Mouse (Mus musculus): ENCODE measurements around the gene Slc25a17.

Gene Slc25a17

GRCm38 (mm10) chr15:81360345-81361021 is at the start of gene Slc25a17:
Gene Slc25a17 (minus strand): TSS chr15:81360812.
- in situ Hi-C loops (cut with MboI; ENCODE audit: unreplicated experiment in 2 of 2), result loop anchor here (5.0 to 25.0 kb wide), 2 partner anchors 37 to 1098 kb away; partner anchors contain the start of genes Atf4 (in 1 of the 2) and Rps19bp1 (in 1 of the 2)

GRCm38 (mm10) chr15:81408199-81408598 is 47.6 kb upstream of the Slc25a17 start, which contains the start of gene Dnajb7:
Gene Dnajb7 (minus strand): TSS chr15:81408299.
- in situ Hi-C loops (cut with MboI; ENCODE audit: unreplicated experiment in 2 of 2), result no loop called here

- in situ Hi-C loops (cut with MboI; ENCODE audit: unreplicated experiment in 2 of 2), result no loop called here
These were observed 44.4 kb upstream of the Slc25a17 start for GRCm38 (mm10) chr15:81405008-81405407.

DNA sequence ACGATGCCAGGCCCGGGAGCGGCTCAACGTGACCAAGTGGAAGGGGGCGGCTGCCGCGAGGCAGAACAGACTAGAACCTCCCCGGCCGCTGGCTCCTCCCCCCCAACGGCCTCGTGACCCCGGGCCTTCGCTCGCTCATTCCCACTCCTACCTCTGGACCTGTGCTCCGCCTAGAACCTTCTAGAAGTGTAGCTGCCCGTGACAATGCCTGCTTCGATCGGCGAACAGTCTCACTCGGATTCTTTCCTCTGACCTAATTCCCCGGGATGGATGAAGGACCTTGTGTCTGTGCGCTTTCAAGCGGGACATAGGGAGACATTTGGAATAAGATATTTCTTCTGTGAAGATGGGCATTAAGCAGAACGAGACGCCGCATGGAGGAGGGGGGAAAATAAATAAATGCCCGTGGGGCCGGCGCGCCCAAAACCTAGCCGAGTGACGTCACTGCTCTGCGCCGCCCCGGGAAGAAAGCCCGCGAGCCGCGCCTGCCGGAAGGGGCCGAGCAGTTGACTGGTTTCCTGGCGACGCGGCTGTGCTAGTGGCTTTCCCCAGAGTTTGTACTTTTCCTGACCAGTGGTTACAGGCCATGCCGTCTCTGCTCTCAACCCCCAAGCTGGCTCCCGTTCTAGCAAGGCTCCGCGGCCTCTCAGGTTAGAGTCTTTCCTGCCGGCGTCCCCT is 39.2 kb upstream of the Slc25a17 start, which contains the start of the genes St13 and Xpnpep3:
Gene St13 (minus strand): TSS at position 440 of the 678 bp plus-strand sequence.
Gene Xpnpep3 (plus strand): TSS at position 501 of the 678 bp plus-strand sequence.
- in situ Hi-C loops (cut with MboI; ENCODE audit: unreplicated experiment in 2 of 2), result loop anchor here in 1 of 2 experiments (5.0 kb wide), 1 partner anchor 37 kb away; the partner anchor contains the start of gene Slc25a17

- in situ Hi-C loops (cut with MboI; ENCODE audit: unreplicated experiment in 2 of 2), result loop anchor here in 1 of 2 experiments (5.0 kb wide), 1 partner anchor 37 kb away; the partner anchor contains the start of gene Slc25a17
These were observed 38.7 kb upstream of the Slc25a17 start for GRCm38 (mm10) chr15:81399297-81399637.

DNA sequence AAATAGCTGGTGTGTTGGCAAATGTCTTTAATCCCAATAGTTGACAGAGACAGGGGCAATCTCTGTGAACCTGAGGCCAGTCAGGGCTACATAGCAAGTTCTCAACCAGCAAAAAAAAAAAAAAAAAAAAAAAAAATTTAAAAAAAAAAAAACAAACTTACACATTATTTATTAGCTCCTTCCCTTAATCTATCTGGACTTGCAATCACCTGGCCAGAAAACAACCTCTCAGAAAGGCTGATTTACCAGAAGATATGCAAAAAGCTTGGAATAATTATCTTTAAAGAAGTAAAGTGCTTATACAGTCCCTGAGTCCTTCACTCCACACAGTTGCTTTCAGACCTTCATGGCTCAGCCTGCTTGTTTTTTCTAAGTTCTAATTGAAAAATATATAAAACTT is 37.6 kb upstream of the Slc25a17 start:
- in situ Hi-C loops (cut with MboI; ENCODE audit: unreplicated experiment in 2 of 2), result loop anchor here in 1 of 2 experiments (5.0 kb wide), 1 partner anchor 36 kb away; the partner anchor contains the start of gene Slc25a17

DNA sequence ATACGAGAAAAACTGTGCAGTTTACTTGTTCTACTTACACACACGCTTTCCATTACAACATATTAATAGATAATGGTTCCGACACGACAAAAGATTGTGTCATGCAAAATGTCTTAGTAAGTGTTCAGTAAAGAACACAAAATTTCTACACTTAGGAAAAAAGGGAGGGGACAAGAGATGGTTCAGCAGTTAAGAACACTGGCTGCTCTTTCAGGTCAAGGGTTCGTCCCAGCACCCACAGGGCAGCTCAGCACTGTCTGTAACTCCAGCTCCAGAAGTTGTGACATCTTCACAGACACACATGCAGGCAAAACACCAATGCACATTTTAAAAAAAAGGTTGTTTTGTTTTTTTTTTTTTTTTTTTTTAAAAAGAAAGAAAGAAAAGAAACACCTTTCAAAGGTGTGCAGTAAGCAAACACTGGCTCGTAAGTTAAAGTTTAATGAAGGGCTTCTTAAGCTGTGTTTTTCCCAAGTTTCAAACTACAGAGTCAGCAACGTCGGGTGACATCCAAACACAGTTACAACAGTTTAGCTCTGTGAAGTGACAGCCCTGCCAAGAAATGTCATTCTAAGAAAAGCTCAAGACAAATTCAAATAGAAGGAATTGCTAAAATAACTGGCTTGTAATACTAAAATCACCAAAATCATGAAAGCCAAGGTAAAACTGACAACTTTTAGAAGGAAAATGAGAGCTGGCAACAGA is 33.8 kb upstream of the Slc25a17 start:
- in situ Hi-C loops (cut with MboI; ENCODE audit: unreplicated experiment in 2 of 2), result no loop called here

DNA sequence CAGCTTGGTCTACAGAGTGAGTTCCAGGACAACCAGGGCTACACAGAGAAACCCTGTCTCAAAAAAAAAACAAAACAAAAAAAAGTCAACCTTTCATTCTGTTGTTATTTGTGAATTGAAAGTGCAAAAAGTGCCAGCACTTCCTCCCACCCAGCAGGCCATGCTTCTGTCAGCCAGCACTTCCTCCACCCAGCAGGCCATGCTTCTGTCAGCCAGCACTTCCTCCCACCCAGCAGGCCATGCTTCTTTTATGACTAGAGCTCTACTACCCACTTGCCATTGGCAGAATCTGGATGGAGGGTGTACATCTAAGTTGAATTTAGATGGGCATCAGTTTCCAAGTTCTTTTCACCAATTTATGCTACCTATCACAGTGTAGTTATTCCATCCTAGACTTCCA is 32.4 kb upstream of the Slc25a17 start:
- in situ Hi-C loops (cut with MboI; ENCODE audit: unreplicated experiment in 2 of 2), result no loop called here

GRCm38 (mm10) chr15:81386327-81386726 is 25.7 kb upstream of the Slc25a17 start:
- in situ Hi-C loops (cut with MboI; ENCODE audit: unreplicated experiment in 2 of 2), result no loop called here

DNA sequence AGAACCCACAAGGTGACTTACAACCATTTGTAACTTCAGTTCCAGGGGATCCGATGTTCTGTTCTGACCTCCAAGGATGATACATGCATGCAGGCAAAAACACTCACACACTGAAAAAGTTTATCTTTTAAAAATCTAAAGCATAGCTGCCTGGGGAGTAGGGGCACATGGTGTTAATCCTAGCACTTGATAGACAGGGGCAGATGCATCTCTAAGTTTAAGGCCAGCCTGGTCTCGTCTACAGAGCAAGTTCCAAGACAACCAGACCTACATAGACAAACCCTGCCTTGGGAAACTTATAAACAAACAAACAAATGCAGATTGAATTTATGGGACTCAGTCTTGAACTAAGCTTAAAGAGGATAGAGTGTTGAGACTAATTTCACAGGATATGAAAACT is 18.2 kb upstream of the Slc25a17 start:
- in situ Hi-C loops (cut with MboI; ENCODE audit: unreplicated experiment in 2 of 2), result no loop called here

DNA sequence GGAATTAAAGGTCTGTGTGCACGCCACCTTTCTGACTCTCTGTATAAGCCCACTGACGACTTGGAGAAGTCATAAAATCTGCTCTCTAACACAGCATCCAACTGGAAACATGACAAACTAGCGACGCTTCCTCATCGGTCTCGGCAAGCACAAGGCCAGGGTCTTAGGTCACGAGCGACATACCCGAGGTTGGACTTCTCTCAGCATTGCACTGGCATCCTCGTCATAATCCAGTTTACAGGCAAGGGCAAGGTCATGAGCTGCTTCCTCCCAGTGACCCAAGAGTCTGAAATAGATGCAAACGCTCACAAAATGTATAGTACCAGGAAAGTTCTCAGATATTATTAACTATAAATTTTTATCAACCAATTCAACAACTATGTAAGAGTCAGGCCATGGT is 14.0 kb upstream of the Slc25a17 start:
- in situ Hi-C loops (cut with MboI; ENCODE audit: unreplicated experiment in 2 of 2), result loop anchor here in 1 of 2 experiments (25.0 kb wide), 1 partner anchor 1112 kb away; the partner anchor contains the start of genes Atf4 and Rps19bp1

DNA sequence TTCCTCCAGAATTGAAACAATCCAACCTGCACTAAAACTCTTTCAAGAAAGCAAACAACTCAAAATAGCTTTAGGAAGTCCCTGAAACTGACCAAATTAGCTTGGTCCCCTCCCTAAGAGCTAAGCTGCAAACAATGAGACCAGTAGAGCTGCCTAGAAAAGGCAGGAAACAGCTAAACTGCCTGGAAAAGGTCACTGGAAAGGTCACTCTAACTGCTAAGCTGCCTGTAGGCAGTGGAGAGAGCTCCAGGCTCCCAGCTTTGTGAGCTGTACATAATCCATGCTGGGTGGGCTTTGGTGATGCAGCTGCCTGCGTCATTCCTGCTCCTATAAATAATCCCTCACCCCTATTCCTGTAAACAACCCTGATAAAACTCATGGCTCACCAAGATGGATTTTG is 9.7 kb upstream of the Slc25a17 start:
- in situ Hi-C loops (cut with MboI; ENCODE audit: unreplicated experiment in 2 of 2), result loop anchor here in 1 of 2 experiments (25.0 kb wide), 1 partner anchor 1108 kb away; the partner anchor contains the start of genes Atf4 and Rps19bp1

DNA sequence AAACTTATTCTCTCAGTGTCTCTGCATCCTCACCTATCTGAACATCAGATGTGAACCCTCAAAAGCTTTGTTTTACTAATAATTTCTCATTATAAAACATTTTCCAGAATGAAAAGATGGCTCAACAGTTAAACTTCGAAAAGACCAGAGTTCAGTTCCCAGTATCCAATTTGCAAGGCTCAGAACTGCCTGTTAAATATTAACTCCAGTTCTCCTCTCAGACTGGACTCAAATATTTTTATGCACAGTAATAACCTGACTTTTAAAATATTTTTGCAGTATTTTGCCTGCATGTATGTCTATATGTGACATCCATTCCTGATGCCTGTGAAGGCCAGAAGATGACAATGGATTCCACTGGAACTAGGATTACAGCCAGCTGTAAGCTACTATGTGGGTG is 8.0 kb upstream of the Slc25a17 start:
- in situ Hi-C loops (cut with MboI; ENCODE audit: unreplicated experiment in 2 of 2), result loop anchor here in 1 of 2 experiments (5.0 to 25.0 kb wide), 2 partner anchors 249 to 1106 kb away; partner anchors contain the start of genes Atf4 and Rps19bp1

GRCm38 (mm10) chr15:81366241-81366640 is 5.6 kb upstream of the Slc25a17 start:
- in situ Hi-C loops (cut with MboI; ENCODE audit: unreplicated experiment in 2 of 2), result loop anchor here in 1 of 2 experiments (5.0 to 25.0 kb wide), 2 partner anchors 251 to 1104 kb away; partner anchors contain the start of genes Atf4 and Rps19bp1

DNA sequence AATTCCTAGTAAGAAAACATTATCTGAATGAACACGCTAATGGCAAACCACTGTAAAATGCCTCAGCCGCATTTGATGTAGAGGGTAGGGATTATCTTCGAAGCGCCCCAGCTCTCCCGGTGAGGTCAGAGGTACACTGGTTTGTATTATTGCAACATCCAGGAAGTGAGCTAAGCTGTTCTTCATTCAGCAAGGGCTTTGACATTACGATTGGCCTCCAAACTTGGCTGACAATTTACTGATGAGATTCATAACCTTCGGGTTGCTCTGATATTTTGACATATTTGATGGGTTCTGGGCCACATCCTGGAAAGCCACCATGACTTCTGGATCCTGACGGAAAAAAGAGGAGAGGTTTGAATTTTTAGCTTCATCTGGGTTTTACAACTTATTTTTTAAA is 4.6 kb upstream of the Slc25a17 start:
- in situ Hi-C loops (cut with MboI; ENCODE audit: unreplicated experiment in 2 of 2), result loop anchor here in 1 of 2 experiments (5.0 to 25.0 kb wide), 2 partner anchors 252 to 1103 kb away; partner anchors contain the start of genes Atf4 and Rps19bp1

DNA sequence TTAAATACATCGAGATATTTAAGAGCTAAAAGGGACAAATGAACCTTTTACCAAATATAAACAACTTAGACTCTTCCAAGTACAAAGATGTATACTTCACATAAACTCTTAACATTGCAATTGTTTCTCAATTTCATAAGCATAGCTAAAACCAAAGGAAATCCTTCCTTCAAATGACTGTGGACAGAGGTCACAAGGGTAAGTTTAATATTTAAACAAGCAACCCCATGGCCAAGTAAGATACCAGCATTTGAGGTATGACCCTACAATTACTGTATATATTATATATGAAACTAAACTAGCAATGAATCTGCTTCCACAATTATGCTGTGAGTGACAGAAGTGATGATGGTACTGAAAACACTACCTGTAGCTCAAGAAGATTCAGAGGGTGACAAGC is 3.7 kb upstream of the Slc25a17 start:
- in situ Hi-C loops (cut with MboI; ENCODE audit: unreplicated experiment in 2 of 2), result loop anchor here (5.0 to 25.0 kb wide), 2 partner anchors 33 to 1102 kb away; partner anchors contain the start of genes Atf4 (in 1 of the 2) and Rps19bp1 (in 1 of the 2)

- in situ Hi-C loops (cut with MboI; ENCODE audit: unreplicated experiment in 2 of 2), result loop anchor here (5.0 to 25.0 kb wide), 2 partner anchors 35 to 1100 kb away; partner anchors contain the start of genes Atf4 (in 1 of the 2) and Rps19bp1 (in 1 of the 2)
These were observed 1.9 kb upstream of the Slc25a17 start for GRCm38 (mm10) chr15:81362501-81362900.

GRCm38 (mm10) chr15:81361417-81362015 is 904 bp upstream of the Slc25a17 start:
- in situ Hi-C loops (cut with MboI; ENCODE audit: unreplicated experiment in 2 of 2), result loop anchor here (5.0 to 25.0 kb wide), 2 partner anchors 36 to 1099 kb away; partner anchors contain the start of genes Atf4 (in 1 of the 2) and Rps19bp1 (in 1 of the 2)

DNA sequence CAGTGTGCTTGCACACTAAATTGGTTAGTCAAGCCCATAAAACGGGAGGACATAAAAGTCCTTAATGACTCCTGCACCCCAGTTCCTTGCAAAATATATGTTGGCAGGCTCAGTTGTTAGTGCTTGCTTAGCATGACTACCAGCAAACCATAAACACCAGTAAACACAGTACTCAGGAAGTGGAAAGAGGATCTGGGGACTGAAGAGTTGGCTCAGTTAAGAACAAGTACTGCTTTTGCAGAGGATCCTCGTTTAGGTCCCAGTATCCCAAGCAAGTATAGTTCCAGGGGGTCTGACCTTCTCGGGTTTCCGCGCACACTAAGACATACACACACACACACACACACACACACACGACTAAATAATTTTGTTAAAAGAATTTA is 401 bp upstream of the Slc25a17 start:
- in situ Hi-C loops (cut with MboI; ENCODE audit: unreplicated experiment in 2 of 2), result loop anchor here (5.0 to 25.0 kb wide), 2 partner anchors 36 to 1099 kb away; partner anchors contain the start of genes Atf4 (in 1 of the 2) and Rps19bp1 (in 1 of the 2)

Measured in v-Abl transformed pro-B cells (cell line).